Mouse (Mus musculus) hindbrain, embryonic 15.5 days (tissue): Measurements from ENCODE around the gene 9130008F23Rik. TPM values are rescaled to one million over a fixed set of nuclear protein-coding genes. Genes with fewer than 3 reads are reported as not detected.

Source experiments
- ATAC-seq: fragments of 200-750 bp; cut with Nextera tagmentation; 2 replicates; pipeline ENCODE4 v1.8.0; 2017; ENCODE audit warnings: low read depth, moderate number of reproducible peaks, moderate TSS enrichment; ENCODE audit not compliant: low FRiP score
- H3K27ac ChIP-seq: fragments of 300-500 bp; sonication (generic); replicated peaks from 2 replicates; pipeline ENCODE4 v1.5.1; 2015; ENCODE audit warnings: mild to moderate bottlenecking, inconsistent platforms
- H3K27me3 ChIP-seq: fragments of 300-500 bp; sonication (generic); 2 replicates; pipeline ENCODE4 v1.6.1; 2015; ENCODE audit warnings: control low read depth, inconsistent platforms
- H3K36me3 ChIP-seq: fragments of 300-500 bp; sonication (generic); 2 replicates; pipeline ENCODE4 v1.6.1; 2015; ENCODE audit warnings: control low read depth, inconsistent platforms
- H3K4me1 ChIP-seq: fragments of 300-500 bp; sonication (generic); replicated peaks from 2 replicates; pipeline ENCODE4 v1.6.1; 2015; ENCODE audit warnings: control low read depth, inconsistent platforms
- H3K4me2 ChIP-seq: fragments of 300-500 bp; sonication (generic); 2 replicates; pipeline ENCODE4 v1.6.1; 2015; ENCODE audit warnings: moderate library complexity, mild to moderate bottlenecking, inconsistent platforms
- H3K4me3 ChIP-seq: fragments of 300-500 bp; sonication (generic); 2 replicates; pipeline ENCODE4 v1.5.1; 2015; ENCODE audit warnings: mild to moderate bottlenecking, inconsistent platforms
- H3K9ac ChIP-seq: fragments of 300-500 bp; sonication (generic); 2 replicates; pipeline ENCODE4 v1.6.1; 2015; ENCODE audit warnings: inconsistent platforms
- H3K9me3 ChIP-seq: fragments of 300-500 bp; sonication (generic); 2 replicates; pipeline ENCODE4 v1.6.1; 2016; ENCODE audit warnings: control low read depth, inconsistent platforms
- WGBS: fragments of 180-500 bp; shearing (Covaris S2); methylation state at CpG from one replicate; pipeline ENCODE4 v1.1.7; 2015; 5-methylcytosine and 5-hydroxymethylcytosine counted together
- polyA plus RNA-seq: library from polyadenylated mRNA; unstranded; fragments of >200 nt; fragmentation: Nextera tagmentation; extraction: Ambion mirVana; gene quantifications from 2 replicates; pipeline ENCODE4 v1.2.1, GENCODE M21; 2015

The 9130008F23Rik gene
- polyA plus RNA-seq, 1 experiment from 2014 or later = 0.53 TPM

GRCm38 (mm10) chr17:40879528-40879923, 833 bp downstream of the 9130008F23Rik start:
- Histone ChIP-seq H3K27ac (no peak overlapping the region), H3K36me3 (no peaks in the 10 kb centered on the region), H3K9ac (peak overlapping the region; percentile 45), H3K4me3 (peak overlapping the region; percentile 53), H3K4me2 (peak overlapping the region; percentile 90), H3K9me3 (no peaks in the 10 kb centered on the region), H3K4me1 (peaks cover 11% of the 10 kb centered on the region), H3K27me3 (no peaks in the 10 kb centered on the region)
- WGBS = 10% methylated on average over 6 of the region's 6 CpGs
- ATAC-seq = no peak

DNA sequence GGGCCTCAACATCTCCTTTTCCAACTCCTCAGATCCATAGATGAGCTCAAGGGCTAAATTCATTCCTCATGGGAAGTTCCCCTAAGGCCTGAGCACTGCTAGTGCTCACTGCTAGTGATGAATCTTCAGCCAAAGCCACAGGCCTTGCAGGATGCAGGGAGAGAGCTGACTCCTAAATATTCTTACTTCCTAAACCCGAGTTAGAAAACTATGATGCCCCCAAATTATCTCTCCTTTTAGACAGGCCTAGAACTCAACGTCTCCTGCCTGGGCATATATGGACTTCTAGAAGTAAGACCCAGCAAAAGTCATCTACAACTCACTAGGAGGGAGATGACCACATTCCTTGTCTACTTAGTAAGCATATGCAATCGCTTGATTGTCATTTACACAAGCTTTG, 2.6 kb downstream of the 9130008F23Rik start:
- H3K36me3 ChIP-seq = no peaks in the 10 kb centered on the region
- H3K4me3 ChIP-seq = no peak overlapping the region
- no peak overlapping the region for H3K4me2 ChIP-seq
- no peak for ATAC-seq
- H3K9me3 ChIP-seq = no peaks in the 10 kb centered on the region
- H3K9ac ChIP-seq = no peak overlapping the region
- peaks cover 11% of the 10 kb centered on the region for H3K4me1 ChIP-seq
- 40% methylated on average over 3 of the region's 3 CpGs for WGBS
- no peaks in the 10 kb centered on the region for H3K27me3 ChIP-seq
- no peak overlapping the region for H3K27ac ChIP-seq

- H3K4me3 ChIP-seq = no peak overlapping the region
- no peaks in the 10 kb centered on the region for H3K27me3 ChIP-seq
- H3K27ac ChIP-seq = no peak overlapping the region
- H3K4me1 ChIP-seq = peaks cover 10% of the 10 kb centered on the region
- no peaks in the 10 kb centered on the region for H3K9me3 ChIP-seq
- H3K36me3 ChIP-seq = no peaks in the 10 kb centered on the region
- 92% methylated on average over 1 of the region's 1 CpGs for WGBS
- no peak for ATAC-seq
- H3K9ac ChIP-seq = no peak overlapping the region
- H3K4me2 ChIP-seq = no peak overlapping the region
These were observed 4.8 kb downstream of the 9130008F23Rik start for GRCm38 (mm10) chr17:40875568-40875967.

GRCm38 (mm10) chr17:40874701-40875100, 5.7 kb downstream of the 9130008F23Rik start:
- WGBS = 84% methylated on average over 3 of the region's 3 CpGs
- no peak for ATAC-seq
- H3K4me2 ChIP-seq = no peak overlapping the region
- peaks cover 3% of the 10 kb centered on the region for H3K4me1 ChIP-seq
- no peaks in the 10 kb centered on the region for H3K36me3 ChIP-seq
- no peaks in the 10 kb centered on the region for H3K27me3 ChIP-seq
- no peaks in the 10 kb centered on the region for H3K9me3 ChIP-seq
- no peak overlapping the region for H3K27ac ChIP-seq
- H3K4me3 ChIP-seq = no peak overlapping the region
- no peak overlapping the region for H3K9ac ChIP-seq

DNA sequence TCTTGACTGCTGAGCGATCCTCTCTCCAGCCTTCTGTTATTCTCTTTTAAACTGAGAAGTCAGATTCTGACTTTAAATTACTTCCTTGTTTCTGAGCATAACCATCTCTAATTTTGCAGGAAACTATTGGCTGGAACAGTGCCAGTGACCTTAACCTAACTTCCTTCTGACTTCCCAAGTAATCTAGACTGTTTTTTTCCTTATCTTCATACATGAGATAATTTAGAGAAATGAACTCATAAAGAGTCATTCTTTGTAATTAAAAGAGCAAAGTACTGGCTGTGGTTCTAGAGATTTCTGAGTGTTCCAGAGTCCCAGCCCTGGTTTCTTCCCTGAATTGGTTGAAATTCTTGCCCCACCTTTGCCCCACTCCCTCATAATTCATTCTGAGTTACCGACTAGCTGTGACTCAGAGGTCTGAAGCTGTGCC, 6.8 kb downstream of the 9130008F23Rik start:
- Histone ChIP-seq H3K4me3 (no peak overlapping the region), H3K9me3 (no peaks in the 10 kb centered on the region), H3K4me1 (no peaks in the 10 kb centered on the region), H3K27me3 (no peaks in the 10 kb centered on the region), H3K9ac (no peak overlapping the region), H3K27ac (no peak overlapping the region), H3K4me2 (no peak overlapping the region), H3K36me3 (no peaks in the 10 kb centered on the region)
- 61% methylated on average over 2 of the region's 2 CpGs for WGBS
- ATAC-seq = no peak

- Histone ChIP-seq H3K4me3 (no peak overlapping the region), H3K27ac (no peak overlapping the region), H3K4me1 (no peaks in the 10 kb centered on the region), H3K4me2 (no peak overlapping the region), H3K36me3 (no peaks in the 10 kb centered on the region), H3K27me3 (no peaks in the 10 kb centered on the region), H3K9me3 (no peaks in the 10 kb centered on the region), H3K9ac (no peak overlapping the region)
- ATAC-seq = no peak
- WGBS = 92% methylated on average over 6 of the region's 6 CpGs
These were observed 7.7 kb downstream of the 9130008F23Rik start for GRCm38 (mm10) chr17:40872626-40873025.

DNA sequence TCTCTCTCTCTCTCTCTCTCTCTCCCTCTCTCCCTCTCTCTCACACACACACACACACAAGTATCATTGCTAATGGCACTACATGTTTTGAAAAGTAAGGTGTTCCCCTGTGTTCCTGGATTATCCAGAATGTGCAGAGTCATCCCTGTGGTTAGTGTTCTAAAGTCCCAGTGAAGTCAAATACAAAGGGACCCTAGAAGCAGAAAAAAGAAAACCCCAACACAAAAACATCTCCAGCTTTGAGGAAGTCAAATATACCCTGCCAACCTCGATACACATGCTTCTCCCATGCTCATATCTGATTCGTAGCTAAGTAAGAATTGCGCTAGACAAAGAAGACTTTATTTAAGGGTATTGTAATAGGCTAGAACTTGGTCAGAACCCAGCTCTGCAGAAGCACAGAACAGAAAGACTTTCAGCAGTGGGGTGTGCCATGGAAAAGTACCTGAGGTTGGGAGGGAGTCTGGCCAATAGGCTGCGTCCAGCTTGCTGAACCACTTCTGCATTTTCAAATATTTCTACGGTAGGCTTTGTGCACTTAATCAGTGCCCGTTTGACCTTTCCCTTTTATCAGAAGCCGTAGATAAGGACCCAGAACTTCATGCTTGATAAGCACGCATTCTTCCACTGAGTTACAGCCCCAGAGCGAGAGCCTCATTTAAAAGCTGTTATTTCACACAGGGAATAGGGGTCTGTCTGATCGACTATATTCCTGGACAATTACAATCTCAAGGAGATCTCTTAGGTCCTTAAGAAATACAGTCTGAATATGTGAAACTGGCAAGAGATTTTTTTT, 11.2 kb downstream of the 9130008F23Rik start:
- ATAC-seq = no peak
- H3K27ac ChIP-seq = no peak overlapping the region
- H3K4me1 ChIP-seq = no peaks in the 10 kb centered on the region
- 76% methylated on average over 10 of the region's 10 CpGs for WGBS
- H3K9ac ChIP-seq = no peak overlapping the region
- H3K4me2 ChIP-seq = no peak overlapping the region
- no peaks in the 10 kb centered on the region for H3K27me3 ChIP-seq
- no peaks in the 10 kb centered on the region for H3K36me3 ChIP-seq
- H3K9me3 ChIP-seq = no peaks in the 10 kb centered on the region
- no peak overlapping the region for H3K4me3 ChIP-seq

- no peaks in the 10 kb centered on the region for H3K36me3 ChIP-seq
These were observed 25.3 kb downstream of the 9130008F23Rik start for GRCm38 (mm10) chr17:40855065-40855464.

DNA sequence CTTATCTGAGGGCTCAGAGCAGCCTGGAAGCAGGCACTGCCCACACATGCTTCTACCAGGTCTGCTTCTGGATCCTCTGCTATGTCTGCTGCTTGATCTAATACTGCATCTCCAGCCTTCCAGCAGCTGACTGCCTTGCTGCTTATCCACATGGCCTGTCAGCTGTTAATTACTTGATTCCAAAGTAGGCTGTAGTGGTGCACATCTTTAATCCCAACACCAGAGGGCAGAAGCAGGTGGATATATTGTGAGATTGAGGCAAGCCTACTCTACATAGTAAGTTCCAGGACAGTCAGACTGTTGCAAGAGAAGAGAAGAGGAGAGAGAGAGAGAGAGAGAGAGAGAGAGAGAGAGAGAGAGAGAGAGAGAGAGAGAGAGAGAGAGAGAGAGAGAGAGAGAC, 43.1 kb downstream of the 9130008F23Rik start:
- no peak overlapping the region for H3K27ac ChIP-seq
- no peaks in the 10 kb centered on the region for H3K27me3 ChIP-seq
- no peak overlapping the region for H3K9ac ChIP-seq
- no peaks in the 10 kb centered on the region for H3K4me1 ChIP-seq
- ATAC-seq = no peak
- H3K4me2 ChIP-seq = no peak overlapping the region
- no peak overlapping the region for H3K4me3 ChIP-seq
- H3K9me3 ChIP-seq = no peaks in the 10 kb centered on the region
- no peaks in the 10 kb centered on the region for H3K36me3 ChIP-seq

More at GRCm38 (mm10) chr17:40855065-40855464, 25.3 kb downstream of the 9130008F23Rik start:
- no peak overlapping the region for H3K27ac ChIP-seq
- H3K27me3 ChIP-seq = no peaks in the 10 kb centered on the region
- no peaks in the 10 kb centered on the region for H3K4me1 ChIP-seq
- H3K9me3 ChIP-seq = no peaks in the 10 kb centered on the region
- no peak overlapping the region for H3K9ac ChIP-seq
- no peak for ATAC-seq
- no peak overlapping the region for H3K4me3 ChIP-seq
- H3K4me2 ChIP-seq = no peak overlapping the region

DNA sequence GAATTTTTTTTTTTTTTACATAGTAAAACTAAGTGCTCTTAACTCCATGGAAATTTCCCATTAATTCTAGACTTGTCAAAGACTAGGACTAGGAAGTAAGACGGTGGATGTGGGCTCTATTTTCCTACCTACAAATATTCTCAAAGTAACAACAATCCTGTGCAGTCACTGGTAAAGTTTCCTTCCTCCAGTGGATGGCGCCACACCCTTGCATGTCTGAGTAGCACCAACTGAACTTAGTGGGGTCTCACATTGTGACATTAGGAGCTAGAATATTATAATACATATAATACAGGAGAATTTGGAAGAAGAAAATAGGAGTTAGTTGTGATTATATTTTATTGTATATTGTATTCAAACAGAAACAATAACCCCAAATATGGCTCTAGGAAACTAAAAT, 48.5 kb downstream of the 9130008F23Rik start:
- ATAC-seq = no peak
- H3K4me2 ChIP-seq = no peak overlapping the region
- WGBS = 49% methylated on average over 2 of the region's 2 CpGs
- no peaks in the 10 kb centered on the region for H3K27me3 ChIP-seq
- no peaks in the 10 kb centered on the region for H3K4me1 ChIP-seq
- no peak overlapping the region for H3K9ac ChIP-seq
- no peaks in the 10 kb centered on the region for H3K36me3 ChIP-seq
- H3K9me3 ChIP-seq = no peaks in the 10 kb centered on the region
- no peak overlapping the region for H3K27ac ChIP-seq
- H3K4me3 ChIP-seq = no peak overlapping the region

Other genes starting within 250 kb of the 9130008F23Rik start
- not detected in 2 replicates for gene Esp3, start 248.5 kb downstream of the 9130008F23Rik start, polyA plus RNA-seq
- gene Esp1, start 153.4 kb downstream of the 9130008F23Rik start, polyA plus RNA-seq = not detected in 2 replicates
- 0.10 TPM in 1 of 2 replicates, not detected in the other for gene Crisp2, start 73.6 kb downstream of the 9130008F23Rik start, polyA plus RNA-seq
- 0.16 and 0.25 TPM in 2 replicates for gene Rhag, start 69.4 kb downstream of the 9130008F23Rik start, polyA plus RNA-seq
- gene Glyatl3, start 33.8 kb upstream of the 9130008F23Rik start, polyA plus RNA-seq = not detected in 2 replicates
- gene Mut, start 54.1 kb upstream of the 9130008F23Rik start, polyA plus RNA-seq = 22.3 and 24.0 TPM in 2 replicates
- gene Cenpq, start 54.5 kb upstream of the 9130008F23Rik start, polyA plus RNA-seq = 11.0 and 11.6 TPM in 2 replicates